Mouse (Mus musculus) thymus, postnatal 10 days (tissue): ENCODE data around the gene Vmn2r62.
"Not testable (repeated sequence)": the region's sequence is repeated elsewhere in the genome, so short reads cannot be mapped to it uniquely, and the experiment has no call there.

ENCODE experiments used
- DNase-seq, 2 experiments: peaks; one replicate each; pipeline ENCODE4 v3.0.0; 2021; ENCODE audit warnings: low spot score in 2 of 2

Gene Vmn2r62

DNA sequence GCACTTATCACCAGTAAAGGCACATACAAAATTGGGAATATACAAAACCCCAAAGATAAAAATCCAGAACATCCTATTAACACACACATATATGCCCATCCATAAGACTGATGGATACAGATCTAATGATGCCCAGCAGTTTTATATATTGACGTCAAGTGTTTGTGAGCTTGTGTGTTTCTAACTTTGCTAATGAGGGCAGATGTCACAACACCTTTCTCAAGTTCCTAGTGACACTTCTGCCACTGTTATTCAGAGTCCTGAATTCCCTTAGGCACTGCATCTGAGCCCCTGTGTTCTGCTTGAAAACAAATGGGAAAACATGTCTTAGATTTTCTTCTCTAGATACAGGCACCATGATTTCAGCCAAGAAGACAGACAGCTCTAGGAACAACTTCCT lies at the start of gene Vmn2r62:
Gene Vmn2r62, minus strand, starts transcription at position 101 of the 400 bp plus-strand sequence.
- DNase-seq = not testable (repeated sequence)

DNA sequence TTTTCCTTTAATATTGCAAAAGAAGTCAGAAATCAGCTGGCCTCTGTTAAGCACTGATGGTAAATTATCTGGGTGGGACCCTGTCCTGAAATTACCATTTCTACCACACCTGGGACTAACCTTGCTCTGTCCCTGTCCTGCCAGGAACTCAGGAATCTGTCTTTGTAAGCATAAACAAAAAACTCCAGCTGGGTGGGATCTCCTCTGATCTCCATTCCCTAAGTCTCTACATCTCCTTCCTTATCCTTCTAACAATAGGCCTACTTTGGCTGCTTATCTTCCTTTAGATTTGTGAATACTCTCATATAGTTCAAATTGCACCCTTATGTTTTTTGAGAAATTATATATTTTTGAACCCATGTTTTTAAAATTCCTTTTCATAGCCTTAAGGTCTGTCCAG lies 45.0 kb upstream of the Vmn2r62 start:
- DNase-seq = not testable (repeated sequence)

DNA sequence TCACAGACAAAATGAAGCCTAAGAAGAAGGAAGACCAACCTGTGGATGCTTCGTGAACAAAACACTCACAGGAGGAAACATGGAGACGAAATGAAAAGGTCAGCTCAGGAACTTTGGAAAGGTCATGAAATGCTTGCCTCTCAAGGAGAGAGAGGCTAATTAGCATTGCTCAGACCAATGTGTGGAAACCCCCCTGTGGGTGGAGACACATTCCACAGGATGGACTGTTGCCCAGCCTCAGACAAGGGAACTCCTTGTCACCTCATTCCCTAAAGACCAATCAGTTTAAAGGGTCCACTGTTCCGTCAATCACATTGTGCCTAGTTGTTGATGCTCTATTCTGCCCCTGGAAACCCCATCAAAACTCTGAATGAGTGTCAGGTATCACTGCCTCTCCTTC lies 38.9 kb upstream of the Vmn2r62 start:
- DNase-seq = no peak

DNA sequence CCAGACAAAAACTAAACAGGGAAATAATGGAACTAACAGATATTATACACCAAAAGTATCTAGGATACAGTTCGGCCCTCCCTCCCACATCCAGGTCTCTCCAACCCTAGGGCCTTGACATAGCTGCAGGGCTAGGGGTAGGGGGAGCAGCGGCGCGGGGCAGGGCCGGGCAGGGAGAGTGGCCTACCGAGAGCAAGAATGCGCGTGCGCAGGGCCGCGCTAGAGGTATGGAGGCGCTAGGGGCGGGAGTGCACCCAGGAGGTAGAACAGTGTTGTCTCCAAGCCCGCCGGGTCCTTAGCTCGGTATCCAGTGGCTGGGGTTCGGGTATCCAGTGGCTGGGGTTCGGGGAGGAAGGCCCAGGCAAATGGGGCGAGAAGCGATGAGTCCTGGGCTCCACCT lies 43.5 kb downstream of the Vmn2r62 start:
- no peak for DNase-seq

DNA sequence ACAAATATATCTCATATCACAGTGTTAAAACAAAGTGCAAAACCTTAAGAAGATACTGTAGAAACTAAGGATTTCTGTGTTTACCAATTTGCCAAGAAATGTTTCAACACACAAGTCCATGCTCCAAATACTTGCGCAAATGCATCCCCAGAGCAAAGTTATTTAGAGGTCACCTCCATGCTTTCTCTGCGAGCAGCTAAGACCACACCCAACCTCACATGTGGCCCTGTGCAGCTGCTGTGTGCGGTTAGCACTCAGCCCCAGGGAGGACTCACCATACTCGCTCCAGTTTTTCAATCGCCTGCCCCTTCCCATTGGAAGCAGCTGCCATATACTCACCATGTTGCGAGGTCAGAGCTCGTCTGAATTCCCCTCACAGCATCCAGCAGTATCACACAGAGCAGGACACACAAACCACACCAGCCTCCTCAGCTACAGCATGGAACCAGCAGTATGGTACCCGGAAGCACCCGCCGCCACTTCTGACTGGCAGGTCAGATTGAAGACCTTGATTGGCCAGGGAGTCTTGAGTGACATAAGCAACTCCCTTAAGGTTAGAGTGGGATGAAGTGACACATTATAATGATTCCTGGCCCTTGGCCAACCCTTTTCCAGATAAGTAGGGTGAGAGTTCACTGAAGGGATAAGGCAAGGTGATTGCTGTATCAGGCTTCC lies 54.7 kb downstream of the Vmn2r62 start:
- no peak for DNase-seq

DNA sequence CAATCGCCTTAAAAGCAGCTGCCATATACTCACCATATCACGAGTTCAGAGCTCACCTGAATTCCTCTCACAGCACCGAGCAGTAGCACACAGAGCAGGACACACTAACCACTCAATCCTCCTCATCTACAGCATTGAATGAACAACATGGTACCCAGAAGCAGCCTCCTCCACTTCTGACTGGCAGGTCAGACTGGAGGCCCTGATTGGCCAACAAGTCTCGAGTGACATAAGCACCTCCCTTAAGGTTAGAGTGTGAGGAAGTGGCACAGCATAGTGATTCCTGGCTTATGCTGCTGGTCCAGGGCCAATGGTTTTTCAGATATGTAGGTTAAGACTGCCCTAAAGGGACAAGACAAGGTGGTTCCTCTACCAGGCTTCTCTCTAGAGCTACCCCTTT lies 66.4 kb downstream of the Vmn2r62 start, which contains the start of gene Gm17067:
Gene Gm17067, minus strand, starts transcription at position 101 of the 400 bp plus-strand sequence.
- not testable (repeated sequence) for DNase-seq
